Mouse (Mus musculus) lung, postnatal 36 days (tissue): ENCODE data around the gene Hoxd12.

Experiments
- DNase-seq: peaks from one replicate; pipeline ENCODE4 v3.0.0; 2022; ENCODE audit warnings: mixed read lengths

The Hoxd12 gene

DNA sequence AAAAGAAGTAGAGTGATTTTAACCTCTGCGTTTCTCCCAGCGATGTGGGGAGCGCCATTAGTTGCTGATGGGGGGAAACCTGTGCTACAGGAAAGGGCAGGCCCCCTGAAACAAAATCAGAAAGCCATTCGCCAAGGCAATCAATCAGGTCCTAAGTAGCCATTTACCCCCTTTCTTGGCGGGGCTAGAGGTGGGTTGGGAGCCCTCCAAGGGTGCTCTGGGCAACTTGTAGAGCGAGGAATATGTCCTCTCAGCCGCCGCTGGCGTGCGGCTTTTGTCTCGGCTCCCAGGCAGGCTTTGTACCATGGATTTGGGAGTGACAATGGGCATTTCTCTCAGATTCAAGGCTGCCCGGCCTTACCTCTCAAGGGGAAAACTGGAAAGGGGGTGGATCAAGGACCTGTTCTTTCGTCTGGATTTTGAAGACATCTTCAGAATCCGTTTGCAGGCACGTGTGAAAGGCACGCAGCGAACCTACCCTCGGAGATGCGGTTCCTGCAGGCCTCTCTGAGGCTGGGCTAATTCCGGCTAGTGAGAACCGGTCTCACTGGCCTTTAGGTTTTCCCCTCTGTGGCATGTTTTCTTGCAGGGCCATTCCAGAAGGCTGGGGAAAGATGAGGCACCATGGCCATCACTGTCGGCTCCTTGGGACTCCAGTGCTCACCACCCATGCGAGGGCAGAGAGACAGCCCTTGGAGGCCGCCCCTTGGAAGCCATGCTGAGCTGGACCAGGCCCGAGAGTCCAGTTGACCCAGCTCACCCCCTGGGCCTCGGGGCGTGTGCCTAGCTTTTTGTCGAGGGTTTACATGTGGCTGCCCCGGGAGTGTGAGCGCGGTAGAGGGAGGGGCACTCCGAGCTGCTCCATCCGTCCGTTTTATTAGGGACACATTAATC is 21.9 kb downstream of the Hoxd12 start:
- DNase-seq = no peak

DNA sequence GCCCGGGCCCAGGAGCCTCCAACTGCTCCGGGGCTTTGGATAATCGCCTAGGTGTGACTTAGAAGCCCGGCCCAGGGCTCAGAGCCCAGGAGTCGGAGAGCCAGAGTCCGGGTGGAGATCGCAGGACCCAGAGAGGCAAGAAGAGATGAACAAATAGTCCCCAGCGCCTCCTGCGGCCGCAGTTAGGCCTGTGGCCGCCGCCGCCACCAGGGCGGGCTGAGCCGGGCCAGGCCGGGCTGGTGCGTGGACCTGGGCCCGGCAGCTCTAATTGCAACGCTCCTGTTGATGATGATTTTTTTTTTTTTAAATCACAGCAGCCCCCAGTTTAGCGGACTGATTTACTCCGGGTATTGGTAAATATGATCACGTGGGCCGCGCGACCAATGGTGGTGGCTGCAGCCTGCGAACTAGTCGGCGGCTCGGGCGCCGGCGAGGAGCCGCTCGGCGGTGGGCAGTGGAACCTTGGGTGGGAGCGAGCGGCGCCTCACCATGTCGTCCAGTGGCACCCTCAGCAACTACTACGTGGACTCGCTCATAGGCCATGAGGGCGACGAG is 22.8 kb downstream of the Hoxd12 start, which contains the start of gene Hoxd9:
Gene Hoxd9, plus strand, starts transcription at position 161 of the 555 bp plus-strand sequence.
- no peak for DNase-seq

DNA sequence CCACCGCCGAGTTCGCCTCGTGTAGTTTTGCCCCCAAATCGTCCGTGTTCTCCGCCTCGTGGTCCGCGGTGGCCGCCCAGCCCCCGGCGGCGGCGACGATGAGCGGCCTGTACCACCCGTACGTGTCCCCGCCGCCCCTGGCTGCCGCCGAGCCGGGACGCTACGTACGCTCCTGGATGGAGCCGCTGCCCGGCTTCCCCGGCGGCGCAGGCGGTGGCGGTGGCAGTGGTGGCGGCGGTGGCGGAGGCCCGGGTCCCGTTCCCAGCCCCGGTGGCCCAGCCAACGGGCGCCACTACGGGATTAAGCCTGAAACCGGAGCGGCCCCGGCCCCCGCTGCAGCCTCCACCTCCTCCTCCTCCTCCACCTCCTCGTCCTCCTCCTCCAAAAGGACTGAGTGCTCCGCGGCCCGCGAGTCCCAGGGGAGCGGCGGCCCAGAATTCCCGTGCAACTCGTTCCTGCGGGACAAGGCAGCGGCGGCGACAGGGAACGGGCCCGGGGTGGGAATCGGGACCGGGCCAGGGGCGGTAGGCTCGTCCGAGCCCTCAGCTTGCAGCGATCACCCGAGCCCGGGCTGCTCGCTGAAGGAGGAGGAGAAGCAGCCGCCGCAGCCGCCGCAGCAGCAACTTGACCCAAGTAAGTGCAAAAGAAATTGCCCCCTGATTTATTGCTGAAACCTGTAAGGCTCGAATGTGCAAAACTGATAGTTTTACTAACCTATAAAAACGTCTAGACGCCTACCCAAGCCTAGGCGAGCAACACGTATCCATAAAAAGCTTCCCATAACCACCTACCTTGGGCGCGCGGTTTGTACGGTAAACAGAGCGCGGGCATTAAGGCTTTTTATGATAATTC is 23.6 kb downstream of the Hoxd12 start:
- DNase-seq = no peak

DNA sequence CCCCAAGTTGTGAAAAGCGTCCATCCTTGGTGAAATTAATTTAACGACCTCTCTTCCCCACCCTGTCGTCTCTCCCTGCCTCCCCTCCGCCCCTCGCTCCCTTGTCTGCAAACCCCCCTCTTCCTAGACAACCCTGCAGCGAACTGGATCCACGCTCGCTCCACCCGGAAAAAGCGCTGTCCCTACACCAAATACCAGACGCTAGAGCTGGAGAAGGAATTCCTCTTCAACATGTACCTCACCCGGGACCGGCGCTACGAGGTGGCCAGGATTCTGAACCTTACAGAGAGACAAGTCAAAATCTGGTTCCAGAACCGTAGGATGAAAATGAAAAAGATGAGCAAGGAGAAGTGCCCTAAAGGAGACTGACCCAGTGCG is 24.2 kb downstream of the Hoxd12 start:
- no peak for DNase-seq

DNA sequence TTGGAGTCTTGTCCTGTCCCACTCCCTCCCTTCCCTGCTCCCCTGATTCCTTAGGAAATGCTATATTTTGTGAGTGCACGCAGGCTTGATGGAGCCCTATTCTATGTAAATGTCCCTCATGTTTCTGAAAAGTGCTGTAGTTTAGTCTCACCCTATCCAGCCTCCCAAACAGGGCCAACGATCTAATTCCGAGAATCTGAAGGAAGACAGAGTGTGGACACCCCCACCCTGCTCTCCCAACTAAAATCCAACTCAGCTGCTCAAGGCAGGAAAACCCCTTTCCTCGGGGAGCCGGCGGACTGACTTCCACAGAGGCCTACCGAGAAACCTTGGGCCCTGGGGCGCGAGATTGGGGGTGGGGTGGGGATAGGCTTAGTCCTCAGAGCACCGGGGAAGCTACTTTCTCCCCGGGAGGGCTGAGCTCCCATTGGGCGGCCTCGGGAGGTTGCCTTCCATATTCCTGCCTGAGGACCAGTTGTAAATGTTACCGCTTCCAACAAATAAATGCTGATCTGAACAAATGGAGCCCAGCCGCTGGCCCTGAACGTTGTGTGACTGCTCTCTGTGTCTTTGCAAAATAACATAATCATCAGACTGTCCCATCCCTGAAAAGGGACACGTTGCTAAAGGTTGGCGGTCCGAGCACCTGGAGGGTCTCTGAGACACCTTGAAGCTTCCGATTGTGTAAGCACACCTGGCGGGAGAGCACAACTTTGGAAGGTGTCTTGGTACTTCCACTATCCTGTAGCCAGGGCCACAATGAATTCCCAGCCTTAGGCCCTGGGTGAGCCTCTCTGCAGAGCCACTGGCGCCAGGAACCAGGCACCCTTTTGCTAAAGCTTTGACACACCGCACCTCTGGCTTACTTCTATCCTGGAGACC is 25.1 kb downstream of the Hoxd12 start:
- no peak for DNase-seq

DNA sequence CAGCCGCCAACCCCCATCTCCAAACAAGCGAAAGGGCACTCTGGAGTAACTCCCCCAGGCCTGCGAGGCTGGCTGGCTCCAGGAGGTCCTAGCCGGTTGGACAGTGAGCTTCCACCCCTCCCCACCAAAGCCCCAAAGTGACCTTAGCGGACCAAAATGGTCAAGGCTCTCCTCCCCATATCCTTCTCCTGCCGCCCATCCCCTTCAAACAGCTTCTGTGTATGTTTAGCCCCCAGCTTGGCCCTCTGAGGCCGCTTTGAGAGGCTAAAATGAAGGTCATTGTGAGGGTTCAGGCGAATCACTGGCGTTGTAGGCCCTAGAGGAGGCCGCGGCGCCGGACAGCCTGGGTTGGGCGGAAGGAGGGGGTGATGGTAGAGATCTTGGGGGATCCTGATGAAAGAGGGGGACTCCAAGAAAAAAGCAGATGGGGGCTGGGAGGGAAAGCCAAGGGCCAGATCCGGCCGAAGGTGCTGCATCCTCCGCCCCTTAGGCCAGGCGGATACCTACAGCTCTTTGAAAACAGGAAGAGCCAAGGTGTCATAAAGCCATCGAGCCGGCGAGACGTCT is 25.8 kb downstream of the Hoxd12 start:
- DNase-seq = no peak

DNA sequence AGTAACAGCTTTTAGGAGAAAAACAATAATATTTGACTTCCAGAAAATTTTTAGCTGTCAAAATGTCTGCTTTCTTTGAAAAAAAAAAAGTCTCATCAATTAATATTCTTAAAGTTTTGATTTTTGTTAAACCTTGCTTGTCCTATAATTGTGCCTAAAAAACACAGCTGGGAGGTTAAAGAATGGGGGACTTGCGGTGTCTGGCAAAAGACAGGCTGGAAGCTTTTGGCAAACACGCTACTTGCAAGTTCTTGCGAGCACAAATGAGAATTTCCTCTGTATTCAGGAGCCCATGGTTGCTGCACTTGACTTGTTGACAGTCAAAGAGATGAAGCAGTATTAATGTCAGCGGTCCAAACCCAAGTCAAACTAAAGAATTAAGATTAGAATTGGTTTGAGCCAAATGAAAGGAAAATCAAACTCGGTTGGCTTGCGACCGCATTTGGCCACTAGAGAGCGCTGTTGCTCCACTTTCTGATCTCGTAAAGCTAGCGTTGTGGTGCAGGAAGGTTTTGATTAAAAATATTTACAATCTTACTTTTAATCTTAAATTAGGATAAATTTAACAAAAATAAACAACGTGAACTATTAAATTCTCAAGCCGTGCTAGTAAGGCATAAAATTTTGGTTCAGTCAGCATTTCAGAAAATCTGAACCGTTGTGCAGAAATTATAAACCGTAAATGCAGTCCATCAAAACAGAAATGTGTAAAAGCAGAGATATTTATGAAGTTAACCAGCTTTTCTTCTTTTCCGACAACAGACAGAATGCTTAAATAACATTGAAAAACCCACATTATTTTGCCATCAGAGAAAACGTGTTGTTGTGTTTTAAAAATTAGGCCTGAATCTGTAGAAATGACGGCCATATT is 27.4 kb downstream of the Hoxd12 start:
- DNase-seq = peak; percentile 83

DNA sequence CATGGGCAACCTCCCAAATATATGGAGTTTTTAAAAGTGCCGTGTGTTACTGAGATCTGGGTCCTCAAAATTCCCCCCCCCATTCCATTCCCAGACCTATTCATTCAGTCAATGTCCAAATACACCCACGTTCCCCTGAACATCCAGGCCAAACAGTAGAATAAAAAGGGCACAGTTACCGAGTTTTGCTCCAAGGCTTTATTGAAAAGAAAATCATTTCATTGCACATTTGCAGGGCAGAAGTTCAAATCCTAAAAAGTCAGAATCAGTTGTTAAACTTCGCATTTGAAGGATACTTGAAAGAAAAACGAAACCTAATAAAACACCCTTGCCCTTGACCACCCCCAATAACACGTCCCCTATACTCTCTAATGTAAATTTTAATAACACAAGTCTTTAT is 28.0 kb downstream of the Hoxd12 start:
- DNase-seq = no peak

DNA sequence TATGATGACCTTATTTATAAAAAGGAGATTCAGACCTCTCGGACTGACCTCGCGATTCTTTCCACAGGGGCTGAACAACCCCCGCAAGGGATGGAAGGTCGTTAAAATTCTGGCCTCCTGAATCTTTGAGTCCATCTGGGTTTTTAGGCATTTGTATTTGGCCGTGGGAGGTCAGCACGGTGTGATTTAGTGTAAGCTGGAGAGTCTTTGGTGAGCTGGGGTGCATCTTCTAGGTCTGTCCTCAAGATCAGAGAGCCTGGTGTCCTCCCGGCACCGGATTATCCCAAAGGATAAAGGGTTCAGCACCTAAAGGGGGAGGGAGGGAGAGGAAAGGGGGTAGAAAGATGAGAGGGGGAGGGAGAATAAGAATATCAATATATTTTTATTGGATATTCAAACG is 28.5 kb downstream of the Hoxd12 start:
- DNase-seq = no peak

DNA sequence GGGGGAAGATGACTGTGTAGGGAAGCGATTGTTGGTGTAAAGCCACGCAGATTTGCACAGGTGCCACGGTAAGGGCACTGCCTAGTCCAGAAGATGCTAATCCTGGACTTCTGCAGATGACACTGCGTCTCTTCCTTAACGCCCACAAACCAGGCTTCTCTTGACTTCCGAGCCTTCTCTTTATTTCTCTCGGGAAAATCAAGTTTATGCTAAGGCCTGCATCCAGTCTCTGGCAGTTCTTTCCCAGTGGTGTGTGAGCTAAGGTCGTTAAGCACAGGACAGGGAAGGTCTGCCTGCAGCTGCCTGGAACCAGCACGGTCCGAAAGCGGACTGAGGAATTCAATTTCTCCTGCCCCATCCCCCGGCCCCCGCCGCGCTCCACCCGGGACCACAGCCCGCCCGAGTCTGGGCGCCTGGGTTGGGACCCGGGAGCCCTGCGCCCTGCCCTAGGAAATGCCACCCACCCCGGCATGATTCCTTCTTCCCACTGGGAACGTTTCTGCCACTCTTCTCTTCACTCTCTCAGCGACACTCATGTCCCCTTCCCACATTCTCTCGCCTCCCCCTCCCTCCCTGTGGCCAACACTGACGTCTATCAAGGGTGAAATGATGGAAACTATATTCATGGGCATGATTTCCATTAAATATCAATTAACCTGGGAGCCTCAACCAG is 29.0 kb downstream of the Hoxd12 start:
- no peak for DNase-seq

DNA sequence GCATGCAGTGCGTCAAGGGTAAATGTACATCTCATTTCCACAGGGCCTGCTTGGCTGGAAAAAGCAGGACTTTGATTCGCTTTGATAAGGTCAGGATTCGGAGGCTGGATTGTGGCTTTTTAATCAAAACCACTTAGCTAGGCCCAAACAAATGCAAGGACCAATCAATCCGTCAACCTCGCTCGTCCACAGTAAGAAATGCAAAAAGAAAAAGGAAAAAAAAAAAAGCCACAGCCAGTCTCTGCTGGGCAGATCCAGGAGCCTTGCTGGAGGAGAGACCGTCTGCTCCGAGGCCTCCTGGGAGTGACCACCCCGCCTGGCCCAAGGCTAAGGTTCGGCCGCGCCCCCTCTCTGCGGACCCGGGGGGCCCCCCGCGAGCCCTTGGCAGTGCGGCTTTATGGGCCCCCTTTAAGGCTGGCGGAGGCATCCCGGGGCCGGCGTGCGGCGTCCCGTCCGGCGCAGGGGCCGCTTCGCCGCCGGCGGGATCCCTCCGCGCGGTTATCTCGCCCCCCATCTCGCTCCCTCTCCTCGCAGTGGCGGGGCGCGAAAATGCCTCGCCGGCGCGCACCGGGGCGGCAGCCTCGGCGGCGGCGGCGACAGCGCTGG is 29.7 kb downstream of the Hoxd12 start, which contains the start of gene Hoxd8:
Gene Hoxd8, plus strand, starts transcription at position 223 of the 606 bp plus-strand sequence.
- DNase-seq = no peak

DNA sequence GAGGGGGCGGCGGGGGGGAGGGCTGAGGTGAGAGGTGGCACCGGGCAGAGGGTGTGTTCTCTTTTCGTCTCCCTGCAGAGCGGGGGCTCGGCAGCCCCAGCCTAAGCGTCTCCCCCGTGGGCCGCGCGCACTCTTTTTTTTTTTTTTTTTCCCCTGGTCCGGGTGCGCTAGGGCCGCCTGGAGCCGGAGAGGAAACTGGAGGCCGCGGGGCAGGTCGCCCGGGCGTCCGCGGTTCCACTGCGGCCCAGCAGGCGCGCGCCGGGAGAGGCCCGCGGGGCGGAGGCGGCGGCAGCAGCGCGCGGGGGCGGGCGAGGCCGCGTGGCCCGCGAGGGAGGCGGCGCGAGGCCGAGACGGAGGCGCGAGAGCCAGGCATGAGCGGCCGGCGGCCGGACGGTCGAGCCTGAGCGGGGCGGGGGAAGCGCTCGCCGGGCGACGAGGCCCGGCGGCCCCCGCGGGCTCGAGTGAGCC is 30.2 kb downstream of the Hoxd12 start:
- DNase-seq = no peak

DNA sequence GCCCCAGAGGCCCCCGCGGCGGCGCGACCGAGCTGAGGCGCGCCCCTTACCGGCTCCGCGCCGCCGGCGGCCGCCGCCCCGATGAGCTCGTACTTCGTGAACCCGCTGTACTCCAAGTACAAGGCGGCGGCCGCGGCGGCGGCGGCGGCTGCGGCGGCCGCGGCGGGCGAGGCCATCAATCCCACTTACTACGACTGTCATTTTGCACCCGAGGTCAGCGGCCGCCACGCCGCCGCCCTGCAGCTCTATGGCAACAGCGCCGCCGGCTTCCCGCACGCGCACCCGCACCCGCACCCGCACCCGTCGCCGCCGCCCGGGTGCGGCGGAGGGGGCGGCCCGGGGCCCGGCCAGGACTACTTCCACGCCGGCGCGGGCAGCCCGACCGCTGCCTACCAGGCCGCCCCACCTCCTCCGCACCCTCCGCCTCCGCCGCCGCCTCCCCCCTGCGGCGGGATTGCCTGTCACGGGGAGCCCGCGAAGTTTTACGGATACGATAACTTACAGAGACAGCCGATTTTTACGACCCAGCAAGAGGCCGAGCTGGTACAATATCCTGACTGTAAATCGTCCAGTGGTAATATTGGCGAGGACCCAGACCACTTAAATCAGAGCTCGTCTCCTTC is 30.8 kb downstream of the Hoxd12 start:
- DNase-seq = no peak

DNA sequence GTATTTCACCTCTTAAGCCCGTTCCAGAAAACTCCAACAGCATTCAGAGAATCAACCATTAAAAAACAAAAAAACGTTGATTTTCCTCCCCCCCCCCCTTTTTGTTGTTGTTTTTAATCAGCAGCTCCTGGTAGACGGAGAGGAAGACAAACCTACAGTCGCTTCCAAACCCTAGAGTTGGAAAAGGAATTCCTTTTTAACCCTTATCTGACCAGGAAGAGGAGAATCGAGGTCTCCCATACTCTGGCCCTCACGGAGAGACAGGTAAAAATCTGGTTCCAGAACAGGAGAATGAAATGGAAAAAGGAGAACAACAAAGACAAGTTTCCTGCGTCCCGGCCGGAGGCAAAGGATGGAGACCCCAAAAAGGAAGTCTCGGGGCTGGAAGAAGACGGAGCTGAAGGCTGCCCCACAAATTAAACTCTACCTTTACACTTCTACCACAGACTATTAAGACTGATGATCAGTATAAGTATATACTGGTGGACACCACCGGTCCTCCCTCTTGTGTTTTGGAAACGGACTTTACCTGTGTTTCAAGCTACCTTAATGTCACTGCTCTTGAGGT is 31.7 kb downstream of the Hoxd12 start:
- DNase-seq = no peak

DNA sequence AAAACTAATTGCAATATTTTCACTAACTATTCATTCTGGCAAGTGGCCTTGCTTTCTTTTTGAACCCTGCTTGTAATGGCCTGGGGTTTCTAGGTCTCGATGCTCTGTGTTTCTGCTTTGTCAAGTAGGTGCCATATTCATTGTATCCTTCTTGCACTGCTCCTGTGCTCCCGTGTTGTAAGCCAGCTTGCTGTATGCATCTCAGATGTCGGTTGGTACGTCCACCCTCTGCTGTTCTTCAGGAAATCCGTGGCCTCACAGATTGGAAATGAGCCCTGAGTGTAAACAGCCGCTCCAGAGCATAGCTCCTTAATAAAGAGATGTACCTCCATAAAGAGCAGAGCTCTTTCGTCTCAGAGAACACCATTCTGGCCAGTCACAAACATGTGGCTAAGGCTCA is 32.8 kb downstream of the Hoxd12 start:
- no peak for DNase-seq

DNA sequence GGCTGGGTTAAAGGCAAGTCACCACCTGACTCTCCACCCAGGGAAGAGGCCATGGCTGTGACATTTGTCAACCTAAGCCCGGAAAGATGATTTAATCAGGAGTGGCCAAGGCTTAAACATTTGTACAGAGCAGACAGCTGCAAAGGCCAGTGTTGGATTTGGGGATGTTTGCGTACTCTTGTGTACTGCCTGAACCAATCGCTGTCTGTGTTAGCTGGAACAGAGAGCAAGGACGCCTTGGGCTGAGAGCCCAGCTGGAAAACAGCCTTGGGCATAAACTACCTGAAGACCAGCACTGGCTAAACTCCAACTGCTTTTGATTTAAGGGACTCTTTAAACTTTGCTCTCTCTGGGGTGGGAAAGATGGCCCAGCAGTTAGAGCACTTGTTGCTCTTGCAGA is 33.9 kb downstream of the Hoxd12 start:
- no peak for DNase-seq

DNA sequence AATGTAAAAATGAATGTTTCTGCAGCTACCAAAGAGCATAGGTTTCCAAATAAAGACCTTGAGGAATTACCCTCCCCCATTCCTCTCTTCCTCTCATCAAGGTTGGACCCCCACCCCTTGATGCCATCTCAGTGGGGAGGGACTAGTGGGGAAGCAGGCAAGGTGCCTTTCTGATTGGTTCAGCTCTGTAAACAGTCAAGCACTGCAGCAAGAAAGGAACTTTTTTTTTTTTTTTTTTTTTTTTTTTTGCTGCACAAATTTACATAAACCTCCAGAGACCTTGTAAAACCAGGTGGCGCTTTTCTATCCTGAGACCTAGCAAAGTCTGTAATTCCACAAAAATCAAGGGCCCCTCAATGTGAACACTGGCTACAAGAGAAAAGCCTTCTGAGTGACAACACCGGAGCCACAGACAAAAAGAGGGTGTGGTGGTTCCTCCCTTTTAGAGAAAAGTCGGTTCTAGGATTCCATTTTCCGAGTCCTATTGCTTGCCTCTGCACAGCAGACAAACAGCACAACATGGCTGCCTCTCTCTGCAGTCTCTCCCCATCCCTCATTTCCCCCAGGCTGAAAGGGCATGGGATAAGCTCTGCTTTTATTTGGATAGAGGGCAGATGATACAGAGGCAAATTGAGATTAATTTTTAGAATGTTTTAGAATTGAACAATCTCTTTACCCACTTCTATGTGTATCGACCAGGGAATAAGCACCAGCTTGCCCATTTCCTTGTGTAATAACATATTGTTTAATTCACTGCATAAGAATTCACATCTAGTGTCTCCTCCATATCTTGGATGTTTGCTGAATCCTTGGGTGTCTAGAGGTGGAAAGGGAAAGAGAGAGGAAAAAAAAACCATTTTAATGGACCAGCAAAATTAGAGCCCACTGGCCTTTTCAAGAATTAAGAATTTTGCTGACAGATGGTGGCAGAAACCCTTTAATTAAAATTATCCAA is 34.9 kb downstream of the Hoxd12 start:
- no peak for DNase-seq
